Mouse (Mus musculus): Measurements from ENCODE around the gene Smap2.

- TF ChIP-seq CTCF (IDR thresholded peaks at IDR 0.05; ENCODE audit: insufficient read depth, low read length) (no peak), POLR2A (IDR thresholded peaks at IDR 0.05; ENCODE audit: borderline replicate concordance, extremely low read depth, low read depth, low read length) (no peak)
Observed at GRCm38 (mm10) chr4:121001042-121001441, 16.0 kb downstream of the Smap2 start.
